Mouse (Mus musculus) frontal cortex, postnatal 36 days (tissue): Measurements from ENCODE around the gene Tmem54.

Experiments
- DNase-seq, 2 experiments: peaks; one replicate each; pipeline ENCODE4 v3.0.0; 2022; ENCODE audit warnings: low spot score in 2 of 2

The Tmem54 gene

DNA sequence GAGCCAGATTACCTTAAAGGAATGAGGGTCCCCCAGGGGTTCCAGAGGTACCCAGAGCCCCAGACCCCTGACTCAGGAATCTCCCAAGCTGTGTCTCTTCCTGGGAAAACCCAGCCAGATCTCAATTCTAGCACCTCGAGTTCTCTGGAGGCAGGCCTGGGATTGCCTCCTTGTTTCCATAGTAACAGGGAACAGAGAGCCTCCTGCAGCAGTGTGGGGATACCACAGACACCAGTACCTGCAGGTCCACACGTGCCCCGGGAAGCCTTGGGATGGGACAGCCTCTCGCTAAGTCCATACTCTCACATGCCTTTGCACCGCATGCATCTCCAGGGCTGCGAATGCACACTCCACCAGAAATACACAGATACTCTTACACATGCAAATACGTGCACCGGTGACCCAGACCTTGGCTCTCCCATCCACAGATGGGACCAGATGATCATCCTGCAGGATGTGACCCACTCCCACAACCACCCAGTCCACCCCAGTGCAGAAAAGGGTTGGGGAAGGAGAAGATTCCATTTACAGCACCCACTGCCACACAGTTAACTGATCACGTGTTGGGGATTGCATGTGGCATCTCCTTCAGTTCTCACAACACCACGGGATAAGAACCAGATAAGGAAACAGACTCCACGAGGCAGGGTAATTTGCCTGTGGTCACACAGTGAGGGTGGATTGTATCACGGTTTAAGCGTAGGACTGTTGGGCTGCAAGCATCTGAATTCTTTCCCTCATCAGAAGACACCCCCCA is 23.4 kb downstream of the Tmem54 start:
- peak in 1 of 2 experiments; percentile 57 for DNase-seq

GRCm38 (mm10) chr4:129129387-129129786 is 24.0 kb downstream of the Tmem54 start:
- no peak for DNase-seq

DNA sequence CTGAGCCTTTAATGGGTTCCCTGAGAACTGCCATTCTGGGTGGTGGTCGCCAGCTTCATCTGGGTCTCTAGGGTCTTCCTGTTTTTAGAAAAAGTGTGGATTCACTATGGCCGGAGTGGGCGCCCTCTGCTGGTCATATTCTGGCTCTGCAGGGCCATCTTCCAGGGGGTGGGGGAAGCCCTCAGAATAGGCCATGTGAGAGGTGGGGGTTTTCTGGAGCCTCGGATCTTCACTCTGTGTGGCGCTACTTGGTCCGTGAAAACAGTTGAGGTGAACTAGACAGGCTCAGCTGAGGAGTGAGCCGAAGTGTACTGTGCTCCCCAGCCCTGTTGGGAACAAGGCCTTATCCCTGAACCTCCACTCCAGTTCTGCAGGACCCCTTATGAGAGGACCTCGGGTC is 24.8 kb downstream of the Tmem54 start:
- no peak for DNase-seq

- no peak for DNase-seq
These were observed 25.5 kb downstream of the Tmem54 start for GRCm38 (mm10) chr4:129130755-129131303.

DNA sequence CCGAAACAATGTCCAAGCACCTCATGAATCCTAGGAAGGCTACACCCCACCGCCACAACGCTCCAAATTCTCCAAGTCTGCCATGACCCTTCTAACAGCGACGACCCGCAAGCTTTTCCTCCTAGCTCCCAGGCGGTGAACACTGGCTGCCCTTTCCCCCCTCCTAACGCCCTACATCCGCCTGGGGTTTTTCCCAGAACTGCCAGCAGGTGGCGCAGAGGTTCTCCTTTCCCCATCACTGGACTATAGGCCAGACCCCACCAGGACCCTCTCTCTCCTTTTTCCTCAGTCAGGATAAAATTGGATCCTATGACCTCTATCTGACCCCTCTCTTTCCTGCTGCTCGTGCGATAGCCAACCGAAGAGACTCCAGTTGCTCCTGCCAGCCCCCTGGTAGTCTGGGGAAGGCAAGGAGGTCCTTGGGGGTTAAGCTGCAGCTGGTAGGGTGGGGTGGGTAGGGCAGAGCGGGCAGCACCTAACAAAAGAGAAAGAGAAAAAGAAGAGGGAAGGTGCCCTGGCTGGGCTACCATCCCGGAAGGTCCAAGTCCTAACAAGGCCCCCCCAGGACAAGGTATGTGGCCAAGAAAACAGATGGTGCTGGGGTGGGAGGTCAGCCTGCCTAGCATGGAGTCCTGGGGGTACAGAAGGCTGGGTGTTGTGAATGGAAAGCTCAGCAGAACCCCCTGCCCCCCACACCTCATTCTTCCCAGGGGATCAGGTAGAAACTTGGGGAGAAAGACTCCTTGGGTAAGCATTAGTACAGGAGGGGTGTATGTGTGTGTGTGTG is 29.6 kb downstream of the Tmem54 start:
- peak in 1 of 2 experiments; percentile 80 for DNase-seq

GRCm38 (mm10) chr4:129135637-129136036 is 30.3 kb downstream of the Tmem54 start:
- DNase-seq: no peak

DNA sequence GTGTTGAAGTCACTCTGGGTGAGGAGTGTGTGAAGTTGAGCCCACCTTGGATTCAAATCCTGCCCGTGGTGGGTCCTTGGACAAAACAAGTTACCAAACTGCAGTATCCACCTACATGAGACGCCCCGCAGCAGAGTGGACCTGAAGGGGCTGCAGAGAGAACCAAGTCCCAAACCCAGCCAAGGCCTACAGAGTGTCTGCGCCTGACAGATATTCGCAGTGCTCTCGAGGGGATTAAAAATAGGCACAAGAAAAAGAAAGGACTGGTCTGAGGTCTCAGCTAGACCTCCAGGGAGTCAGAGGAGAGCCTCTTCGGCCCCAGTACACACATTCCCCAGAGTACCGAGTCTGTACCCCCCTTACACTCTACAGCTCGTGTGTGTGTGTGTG is 30.8 kb downstream of the Tmem54 start:
- no peak for DNase-seq

DNA sequence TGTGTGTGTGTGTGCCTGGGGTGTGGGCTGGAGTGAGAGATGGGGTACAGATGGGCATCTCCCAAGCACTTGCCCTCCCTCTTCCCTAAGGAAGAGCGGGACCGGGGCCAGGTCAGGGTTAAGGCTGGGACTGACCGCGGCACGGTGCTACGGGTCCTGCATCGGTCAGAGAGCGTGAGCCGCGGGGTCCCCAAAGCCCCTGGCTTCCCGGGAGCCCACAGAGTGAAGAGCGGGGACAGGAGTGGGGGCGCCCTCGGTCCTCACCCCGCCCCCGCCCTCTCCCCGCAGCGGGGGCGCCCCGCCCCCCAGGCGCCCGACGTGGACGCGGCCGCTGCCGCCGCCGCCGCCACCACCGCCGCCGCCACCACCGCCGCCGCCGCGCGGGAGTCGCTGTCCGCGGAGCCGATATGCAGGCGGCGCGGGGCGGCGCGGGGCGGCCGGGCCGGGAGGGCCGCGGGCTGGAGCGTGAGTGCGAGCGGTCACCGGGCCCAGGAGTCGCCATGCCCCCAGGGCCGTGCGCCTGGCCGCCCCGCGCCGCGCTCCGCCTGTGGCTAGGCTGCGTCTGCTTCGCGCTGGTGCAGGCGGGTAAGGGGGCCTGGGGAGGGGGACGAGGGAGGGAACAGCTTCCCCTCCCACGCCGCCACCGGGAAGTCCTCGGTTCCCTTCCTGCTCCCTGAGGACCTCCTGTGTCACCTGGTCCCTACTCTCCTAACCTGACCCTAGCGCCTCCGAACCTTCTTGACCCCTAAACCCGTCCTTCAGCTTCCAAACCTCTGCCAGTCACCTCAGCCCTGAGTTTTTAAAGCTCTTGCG is 31.4 kb downstream of the Tmem54 start, which contains the start of gene Fndc5:
Gene Fndc5 (plus strand): TSS at position 421 of the 813 bp plus-strand sequence.
- DNase-seq: no peak

DNA sequence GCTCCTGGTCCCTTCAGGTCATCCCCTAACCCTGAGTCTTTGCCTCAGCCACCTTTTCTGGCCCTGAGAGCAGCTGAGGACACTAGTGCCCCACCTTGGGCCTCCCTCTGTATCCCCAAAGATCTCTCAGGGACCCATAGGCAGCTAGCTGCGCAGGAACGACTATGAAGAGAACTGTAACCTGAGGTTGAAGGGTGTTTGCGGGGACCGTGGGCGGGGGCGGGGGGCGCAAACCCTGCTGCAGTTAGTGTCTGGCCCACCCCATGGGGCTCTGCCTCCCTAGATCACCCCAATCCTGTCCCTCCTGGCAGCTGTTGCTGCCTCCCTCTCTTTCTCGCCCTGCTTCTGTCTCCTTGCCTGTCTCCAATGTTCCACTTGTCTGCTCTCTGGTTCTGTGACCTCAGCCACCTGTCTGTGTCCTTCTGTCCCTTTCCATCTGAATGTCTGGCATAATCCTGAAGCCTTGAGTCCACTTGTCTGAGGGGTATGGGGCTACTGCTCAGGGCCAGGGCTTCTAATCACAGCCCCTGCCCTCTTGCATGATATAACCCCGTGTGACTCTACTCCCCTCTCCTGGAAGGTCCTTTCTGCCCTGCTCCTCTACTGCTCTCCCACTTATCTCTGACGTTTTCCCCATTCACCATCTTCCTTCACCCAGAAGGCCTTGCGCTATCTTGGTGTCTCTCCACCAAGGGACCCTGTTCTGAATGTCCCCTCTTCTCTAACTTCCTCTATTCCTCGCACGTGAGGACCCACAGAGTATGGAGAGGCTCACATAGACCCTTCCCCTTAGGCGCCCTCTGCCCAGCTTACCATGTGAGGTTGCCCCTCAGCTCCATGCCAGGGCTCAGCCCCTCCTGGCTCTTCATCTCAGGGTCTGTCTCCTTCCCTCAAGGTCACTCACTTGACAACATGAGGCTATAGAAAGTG is 32.3 kb downstream of the Tmem54 start:
- DNase-seq: no peak

GRCm38 (mm10) chr4:129139642-129140041 is 34.3 kb downstream of the Tmem54 start:
- no peak for DNase-seq

- DNase-seq: no peak
These were observed 35.5 kb downstream of the Tmem54 start for GRCm38 (mm10) chr4:129140808-129141207.

DNA sequence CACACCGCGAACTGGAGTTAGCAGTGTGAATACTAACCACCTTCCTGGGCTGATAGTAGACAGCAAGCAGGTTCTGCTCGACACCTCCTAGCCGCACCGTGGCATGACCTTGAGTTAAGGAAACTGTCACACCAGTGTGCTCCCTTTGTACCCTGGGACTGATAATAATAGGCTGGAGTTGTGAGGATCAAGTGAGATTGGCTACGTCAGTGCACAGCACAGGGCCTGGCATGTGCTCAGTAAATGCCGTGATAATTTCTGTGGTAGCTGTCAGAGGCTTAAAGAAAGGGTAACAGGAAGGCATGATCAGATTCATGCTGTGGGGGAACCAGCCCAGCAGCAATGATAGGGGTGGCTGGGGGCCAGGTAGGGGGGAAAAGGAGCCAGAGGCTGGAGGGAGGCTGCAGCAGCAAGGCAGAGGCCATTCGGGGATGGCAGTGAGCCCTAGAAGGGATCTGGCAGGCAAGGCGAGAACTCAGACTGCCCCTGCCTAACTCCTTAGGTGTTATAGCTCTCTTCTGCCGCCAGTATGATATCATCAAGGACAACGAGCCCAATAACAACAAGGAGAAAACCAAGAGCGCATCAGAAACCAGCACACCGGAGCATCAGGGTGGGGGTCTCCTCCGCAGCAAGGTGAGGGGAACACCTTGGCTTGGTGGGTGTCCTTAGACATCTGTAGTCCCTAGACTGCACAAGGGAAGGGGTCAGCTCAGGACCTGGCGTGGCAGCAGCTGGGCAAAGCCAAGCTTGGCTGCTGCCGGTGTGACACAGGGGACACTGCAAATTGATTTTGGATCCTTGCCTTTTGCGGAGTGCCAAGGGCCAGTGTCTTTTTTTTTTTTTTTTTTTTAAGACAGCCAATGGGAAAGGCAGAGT is 36.5 kb downstream of the Tmem54 start:
- no peak for DNase-seq

GRCm38 (mm10) chr4:129142439-129143045 is 37.2 kb downstream of the Tmem54 start:
- no peak for DNase-seq

GRCm38 (mm10) chr4:129143509-129143908 is 38.2 kb downstream of the Tmem54 start:
- no peak for DNase-seq

DNA sequence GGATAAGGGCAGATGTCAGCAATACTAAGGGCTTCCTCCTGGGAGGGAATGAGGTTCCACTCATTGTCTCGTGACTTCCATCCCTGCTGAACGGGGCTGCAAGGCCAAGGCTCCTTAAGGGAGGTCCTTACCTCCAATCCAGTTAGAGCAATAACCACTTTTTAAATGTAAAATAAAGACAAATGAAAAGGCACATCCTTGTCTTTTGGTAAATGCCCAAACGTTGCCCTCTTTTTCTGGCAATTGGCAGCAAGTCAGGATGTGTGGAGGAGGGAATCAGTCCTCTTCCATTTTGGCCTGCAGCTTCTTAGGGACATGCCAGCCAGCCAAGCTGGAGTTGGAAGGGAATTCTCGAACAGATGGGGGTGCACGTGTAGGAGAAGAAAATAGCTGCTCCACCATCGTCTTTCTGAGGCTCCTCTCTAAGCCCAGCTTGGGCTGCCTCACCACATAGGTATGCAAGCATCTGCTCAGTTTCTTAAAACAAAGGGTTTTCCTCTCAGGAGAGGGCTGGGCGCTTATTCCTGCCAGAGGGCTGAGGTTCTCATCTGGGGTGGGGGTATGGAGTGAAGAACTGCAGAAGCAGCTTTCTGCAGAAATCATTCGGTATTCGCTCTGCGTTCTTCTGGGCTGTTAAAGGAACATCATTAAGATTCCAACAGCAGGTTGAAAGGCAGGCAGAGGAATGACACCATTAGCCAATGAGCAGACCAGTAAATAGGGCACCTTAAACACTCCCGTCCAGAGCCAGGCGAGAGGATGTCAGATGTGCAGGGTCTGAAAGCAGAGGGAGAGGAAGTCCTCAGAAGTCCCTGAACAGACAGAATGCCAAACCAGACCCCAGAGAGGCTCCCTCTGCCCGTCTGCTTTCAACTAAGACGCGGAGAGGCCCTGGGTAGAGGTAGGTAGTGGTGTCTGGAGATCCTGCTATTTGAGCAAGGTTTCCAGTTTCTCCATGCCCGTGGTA is 39.3 kb downstream of the Tmem54 start:
- peak; percentile 86 to 96 for DNase-seq

DNA sequence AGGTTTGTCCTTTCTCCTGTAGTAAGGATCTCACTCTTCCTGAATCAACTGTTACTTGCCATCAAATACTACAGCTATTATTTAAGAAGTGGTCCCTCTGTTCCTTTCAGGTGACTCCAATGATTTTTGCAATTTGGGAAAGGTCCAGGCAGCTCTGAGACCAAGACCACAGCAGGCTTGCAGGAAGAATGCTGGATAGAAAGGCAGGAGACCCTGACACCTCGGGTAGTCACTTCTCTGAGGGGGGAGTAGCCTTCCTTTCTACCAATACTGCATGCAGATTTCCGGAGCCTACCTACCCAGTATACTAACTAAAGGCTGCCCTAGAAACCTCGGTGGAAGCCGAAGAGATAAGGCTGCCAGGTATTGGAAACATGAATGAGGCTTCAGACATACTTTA is 40.1 kb downstream of the Tmem54 start:
- no peak for DNase-seq

DNA sequence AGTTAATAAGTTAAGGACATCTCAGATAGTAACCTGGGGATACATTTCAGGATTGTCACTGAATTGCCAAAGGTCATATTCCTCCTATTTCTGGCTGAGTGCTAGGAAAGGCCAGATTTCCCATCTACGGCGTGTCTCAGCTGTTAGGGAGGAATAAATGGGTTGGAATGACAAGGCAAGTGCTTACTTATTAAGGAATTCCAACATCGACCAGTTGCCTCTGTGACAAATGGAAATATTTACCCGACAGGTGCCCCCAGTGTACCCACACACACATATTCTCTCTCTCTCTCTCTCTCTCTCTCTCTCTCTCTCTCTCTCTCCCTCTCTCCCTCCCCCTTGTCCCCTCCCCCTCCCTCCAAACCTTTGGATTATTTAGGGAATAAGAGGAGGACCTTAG is 40.6 kb downstream of the Tmem54 start:
- no peak for DNase-seq

- no peak for DNase-seq
These were observed 41.0 kb downstream of the Tmem54 start for GRCm38 (mm10) chr4:129146392-129146791.
